Mouse (Mus musculus): ENCODE measurements at regions not wholly inside any gene's neighbourhood (a gene's known extent, or its start where the extent isn't known, plus 50 kb on each side); places are given as distances from the start of the nearest gene placed in this dataset.
"Not testable (repeated sequence)": the region's sequence is repeated elsewhere in the genome, so short reads cannot be mapped to it uniquely, and the experiment has no call there.

DNA sequence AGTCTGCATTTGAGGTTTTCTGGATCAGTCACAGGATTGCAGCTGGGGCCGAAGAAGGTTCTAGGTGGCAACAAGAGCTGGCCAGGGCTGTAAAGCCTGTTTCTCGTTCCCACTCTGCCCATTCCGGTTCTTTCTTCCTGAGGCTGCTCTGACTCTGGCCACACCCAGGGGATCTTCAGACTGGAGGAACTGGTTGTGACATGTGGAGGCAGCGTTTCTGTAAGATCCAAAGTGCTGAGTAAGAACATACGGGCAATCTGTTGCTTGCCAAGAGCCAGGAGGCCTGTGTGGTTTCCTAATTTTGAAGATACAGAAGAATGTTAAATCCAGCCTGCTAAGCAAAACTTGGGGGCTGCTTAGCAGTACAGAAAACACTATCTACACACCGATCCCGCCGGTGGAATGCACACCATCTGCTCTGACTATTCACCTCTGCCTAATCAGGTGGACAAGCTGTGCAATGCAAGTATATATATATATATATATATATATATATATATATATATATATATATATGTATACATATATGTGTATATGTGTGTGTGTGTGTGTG lies 99.3 kb upstream of the Bmp2k start:
- DNase-seq = no peak

DNA sequence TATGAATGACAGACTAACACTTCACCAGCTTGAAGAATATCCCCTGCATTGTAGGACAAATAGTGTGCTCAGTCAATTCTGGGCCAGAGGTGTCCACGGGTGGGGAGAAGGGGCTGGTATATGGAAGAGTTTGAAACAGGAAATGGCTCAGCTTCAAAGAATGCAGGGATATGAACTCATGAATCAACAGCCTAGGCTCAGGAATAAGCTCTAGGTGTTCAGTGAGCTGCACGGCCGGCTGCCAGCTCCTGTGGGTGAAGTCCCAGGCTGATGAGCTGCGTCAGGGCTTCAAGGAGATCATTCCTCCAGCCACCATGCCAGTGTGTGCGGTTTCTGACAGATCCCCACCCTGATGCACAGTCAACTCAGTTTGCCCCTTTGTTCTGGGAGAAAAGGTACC lies 98.8 kb upstream of the Bmp2k start:
- no peak for DNase-seq

DNA sequence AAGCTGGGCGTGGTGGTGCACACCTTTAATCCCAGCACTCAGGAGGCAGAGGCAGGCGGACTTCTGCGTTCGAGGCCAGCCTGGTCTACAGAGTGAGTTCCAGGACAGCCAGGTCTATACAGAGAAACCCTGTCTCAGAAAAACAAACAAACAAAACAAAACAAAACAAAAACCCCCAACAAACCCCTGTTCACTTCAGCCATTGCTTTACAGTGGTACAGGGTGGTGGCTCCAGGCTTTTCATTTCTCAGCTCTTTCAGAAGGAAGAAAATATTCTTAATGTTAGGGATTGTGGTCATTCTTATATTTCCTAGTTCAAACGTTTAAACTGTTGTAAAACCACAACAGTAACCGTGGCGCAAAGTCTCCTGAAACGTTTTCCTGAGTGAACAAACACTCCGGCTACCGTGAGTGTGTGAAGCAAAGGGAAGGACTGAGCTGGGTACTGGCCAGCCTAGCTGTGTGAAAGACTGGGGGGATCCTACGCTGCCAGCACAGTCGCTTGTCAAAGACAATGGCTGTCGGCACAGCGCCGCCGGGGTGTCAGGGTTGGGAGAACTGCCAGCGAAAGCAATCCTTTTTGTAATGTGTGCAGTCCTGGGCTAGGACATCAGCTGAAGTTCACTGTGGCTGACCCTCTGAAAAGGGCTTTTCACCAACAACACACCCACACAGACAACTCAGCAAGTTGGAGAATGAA lies 91.8 kb upstream of the Bmp2k start:
- DNase-seq = no peak

DNA sequence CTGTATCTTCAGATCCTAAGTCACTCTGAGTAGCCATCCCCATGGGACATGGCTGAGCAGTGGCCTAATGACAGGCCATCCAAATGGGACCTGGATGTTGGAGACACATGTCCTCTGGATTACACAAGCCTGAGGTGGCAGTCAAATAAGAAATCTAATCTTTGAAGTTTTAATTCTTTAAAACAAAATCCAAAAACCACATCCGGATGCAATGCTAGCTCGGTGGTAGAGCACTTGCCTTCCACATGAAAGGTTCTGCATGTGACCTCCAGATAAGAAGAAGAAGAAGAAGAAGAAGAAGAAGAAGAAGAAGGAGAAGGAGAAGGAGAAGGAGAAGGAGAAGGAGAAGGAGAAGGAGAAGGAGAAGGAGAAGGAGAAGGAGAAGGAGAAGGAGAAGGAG lies 89.1 kb upstream of the Bmp2k start:
- DNase-seq = not testable (repeated sequence)

DNA sequence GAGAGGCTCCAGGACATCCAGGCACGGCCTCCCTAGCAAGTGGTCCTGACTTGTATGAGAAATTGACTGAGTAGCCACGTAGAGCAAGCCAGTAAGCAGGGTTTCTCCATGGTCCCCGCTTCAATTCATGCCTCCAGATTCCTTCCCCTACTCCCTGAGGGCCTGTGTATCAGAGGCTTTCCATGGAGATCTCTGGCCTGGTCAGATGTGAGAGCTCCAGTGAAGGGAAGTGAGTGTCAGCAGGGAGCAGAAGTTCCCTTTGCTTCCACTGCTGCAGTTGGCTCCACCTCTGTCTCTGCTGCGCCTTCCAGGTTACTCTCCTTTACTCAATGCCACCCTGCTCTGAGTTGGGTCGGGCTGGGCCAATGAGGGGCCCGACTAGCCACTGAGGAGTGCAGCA lies 88.3 kb upstream of the Bmp2k start:
- DNase-seq = no peak

DNA sequence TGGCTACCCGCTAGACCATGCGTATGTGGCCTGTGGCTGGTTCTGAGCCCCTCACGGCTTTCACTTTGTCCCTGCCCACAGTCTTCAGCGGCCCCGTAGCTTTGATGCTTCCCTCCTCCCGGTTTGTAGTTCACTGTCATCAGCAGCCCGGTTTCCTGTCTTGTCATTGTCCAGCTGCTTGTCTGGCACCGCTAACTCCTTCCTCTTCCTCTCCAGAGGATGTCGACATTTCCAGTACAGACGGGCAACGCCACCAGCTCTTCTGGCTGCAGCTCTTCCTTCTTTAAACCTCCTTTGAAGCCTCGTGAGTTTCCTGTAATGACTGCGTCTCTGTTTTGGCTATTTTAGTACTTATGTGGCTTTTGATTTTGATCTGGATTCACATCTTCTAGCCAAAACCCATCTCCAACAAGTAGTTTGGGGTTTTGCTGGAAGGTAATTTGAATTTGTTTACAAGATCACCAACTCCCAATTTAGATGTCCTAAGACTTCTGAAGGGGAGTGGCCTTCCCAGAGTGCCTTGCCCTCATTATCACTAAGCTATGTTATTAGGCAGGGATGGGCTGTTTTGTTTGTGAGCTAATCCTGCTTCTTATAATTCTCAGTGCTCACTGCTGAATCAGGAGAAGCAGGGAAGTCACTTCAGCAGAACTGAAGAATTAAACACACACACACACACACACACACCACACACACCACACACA lies 85.8 kb upstream of the Bmp2k start:
- DNase-seq = peak; percentile 47

DNA sequence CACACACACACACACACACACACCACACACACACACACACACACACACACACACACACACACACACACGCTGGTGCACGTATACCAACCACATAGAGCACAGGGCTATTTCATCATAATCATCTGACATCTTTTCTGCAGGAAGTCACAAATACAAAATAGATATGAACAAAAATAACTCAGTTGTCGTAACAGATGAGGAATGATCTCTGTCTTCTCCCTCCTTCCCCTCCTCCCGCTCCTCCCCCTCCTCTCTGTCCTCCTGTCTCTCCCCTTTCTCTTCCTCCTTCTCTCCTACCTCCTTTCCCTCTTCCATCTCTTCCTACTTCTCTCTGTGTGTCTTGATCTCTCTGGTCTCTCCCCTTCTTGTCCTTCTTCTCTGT lies 85.2 kb upstream of the Bmp2k start:
- no peak for DNase-seq

DNA sequence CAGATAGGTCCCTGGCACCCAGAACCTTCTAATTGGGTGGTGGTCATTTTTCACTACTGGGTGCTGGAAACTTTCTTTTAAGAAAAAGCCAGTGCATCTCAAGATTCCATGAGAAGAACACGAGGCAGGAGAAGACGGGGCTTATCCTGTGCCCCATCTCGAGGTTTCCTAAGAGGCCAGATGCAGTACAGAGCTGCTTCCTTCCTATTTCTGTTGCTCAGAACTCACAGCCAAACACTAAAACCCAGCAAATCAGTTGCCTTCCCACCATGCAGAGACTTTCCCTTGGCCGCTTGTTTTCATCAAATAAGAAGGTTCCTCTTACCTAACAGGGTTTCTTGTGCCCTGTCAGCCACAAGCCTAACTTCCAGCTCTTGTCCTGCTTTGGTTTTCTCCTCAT lies 84.7 kb upstream of the Bmp2k start:
- DNase-seq = no peak

DNA sequence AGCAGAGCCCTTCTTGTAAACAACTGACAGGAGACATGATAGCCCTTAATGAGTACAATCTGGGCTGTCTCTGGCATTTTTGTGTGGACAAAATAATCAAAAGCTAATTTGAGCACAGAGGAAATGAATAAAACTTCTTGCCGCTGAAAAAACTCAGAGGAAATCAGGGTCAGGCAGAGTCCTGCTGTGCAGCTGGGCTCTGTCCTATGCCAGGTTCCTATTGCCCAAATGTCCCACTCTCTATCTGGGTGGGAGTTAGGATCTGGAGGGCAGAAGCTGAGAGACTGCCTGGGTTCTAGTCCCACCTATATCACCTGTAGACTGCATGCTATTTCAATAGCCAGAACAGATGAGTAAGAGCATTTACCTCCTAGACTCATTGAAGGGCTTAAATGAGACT lies 83.8 kb upstream of the Bmp2k start:
- DNase-seq = no peak

DNA sequence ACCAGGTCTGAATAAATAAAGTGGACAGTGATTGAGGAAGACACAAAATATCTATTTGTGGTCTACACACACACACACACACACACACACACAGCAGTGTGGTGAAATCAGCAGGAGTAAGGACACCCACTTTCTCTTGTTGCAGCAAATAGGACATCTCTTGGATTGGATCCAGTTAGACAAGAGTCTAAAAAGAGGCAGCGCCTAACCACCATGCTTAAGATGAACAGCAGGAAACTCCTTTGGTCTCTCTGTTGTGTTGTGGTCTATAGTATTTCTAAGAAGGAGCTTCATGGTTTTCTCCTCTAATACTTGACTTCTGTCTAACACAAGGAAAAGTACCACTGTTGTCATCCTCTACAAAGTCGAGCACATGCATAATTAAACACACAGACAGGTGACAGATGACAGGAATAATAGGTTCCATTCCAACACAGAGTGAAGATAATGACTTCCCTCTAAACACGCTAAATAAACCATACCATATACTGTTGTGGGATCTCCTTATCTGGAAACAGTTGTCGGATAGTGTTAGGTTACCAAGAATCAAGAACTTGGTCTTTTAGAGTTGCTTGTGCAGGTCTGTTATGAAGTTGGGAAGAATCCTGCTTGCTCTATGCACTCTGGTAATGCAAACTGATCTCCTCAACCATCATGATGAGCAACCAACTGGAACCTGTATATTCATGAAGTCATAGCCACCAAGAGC lies 82.6 kb upstream of the Bmp2k start:
- no peak for DNase-seq

DNA sequence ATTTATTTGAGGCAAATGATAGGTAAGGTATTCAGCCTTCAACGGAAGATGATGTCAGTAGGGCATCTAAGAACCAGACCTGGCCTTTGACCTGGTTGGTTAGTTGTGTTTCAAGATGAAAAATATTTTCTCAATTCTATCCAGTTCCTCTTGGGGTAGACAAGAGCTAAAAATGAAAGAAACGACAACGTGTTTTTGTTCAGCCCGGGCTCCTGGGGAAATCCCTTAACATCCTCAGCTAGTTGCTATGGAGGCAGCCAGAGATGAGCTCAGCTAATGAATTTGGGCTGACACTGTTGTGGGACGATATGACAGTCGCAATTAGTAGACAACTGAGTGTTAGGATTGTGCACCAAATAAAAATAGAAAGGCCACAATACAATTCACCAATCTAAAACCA lies 80.6 kb upstream of the Bmp2k start:
- DNase-seq = no peak

DNA sequence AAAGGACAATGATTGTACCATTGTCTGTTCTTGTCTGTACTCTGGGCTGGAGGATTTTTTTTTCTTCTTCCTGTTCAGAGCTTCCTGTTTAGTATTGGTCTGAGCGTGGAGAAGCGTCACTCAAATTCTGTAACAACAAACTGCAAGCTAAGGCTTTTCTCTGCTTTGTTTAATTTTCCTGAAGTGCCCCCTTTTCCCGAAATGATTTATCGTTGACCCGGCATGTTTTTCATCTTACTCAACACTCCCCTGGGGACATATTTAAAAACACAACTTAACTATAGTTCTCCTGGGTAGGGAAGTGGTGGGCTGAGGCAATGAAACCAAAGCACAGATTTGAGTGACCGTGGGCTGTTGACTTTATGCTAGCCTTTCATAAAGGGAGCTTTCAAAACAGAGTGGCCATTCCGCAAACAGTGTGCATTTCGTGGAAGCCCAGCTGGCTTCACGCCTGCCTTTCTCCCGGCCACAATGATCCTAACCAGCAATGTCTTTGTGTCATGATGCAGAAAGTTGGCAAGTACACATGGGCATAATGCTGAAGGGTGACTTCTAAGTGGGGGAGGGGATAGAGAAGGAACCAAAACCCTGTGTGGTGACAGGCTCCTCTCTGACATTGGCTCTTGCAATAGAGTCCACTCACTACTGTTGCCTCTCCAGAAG lies 79.8 kb upstream of the Bmp2k start:
- DNase-seq = no peak

DNA sequence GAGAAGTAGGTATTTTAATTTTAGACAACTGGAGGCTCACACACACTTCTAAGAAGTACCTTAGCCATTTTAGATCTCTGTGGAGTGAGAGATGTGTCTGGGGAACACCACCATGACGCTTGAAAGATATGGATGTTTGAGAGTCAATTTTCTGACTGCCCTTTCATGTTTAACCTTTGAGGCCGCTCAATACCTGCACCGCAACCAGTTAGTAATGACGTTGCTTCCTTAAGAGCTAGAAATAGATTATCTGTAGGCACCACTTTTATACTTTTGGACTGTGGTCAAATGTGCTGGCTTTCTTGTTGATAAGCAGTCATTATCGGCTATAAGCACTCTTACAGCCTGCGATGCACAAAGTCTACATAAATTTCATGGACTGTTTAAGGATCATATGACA lies 78.3 kb upstream of the Bmp2k start:
- no peak for DNase-seq

DNA sequence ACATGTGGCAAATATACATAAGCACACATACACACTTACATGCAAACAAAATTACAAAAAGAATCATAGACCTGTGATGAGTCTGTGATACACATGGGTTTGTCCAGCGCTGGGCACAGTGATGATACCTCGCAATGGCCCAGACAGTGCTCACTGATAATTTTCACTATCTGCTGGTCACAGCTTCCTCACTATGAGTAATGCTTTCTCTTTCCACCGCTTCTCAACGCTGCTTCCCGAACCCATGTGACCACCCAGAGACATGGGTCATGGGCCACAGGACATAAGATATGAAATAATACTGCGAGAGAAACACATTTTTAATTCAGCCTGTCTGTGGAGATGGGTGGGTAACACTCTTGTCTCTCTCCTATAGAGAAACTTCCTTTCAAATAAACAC lies 76.5 kb upstream of the Bmp2k start:
- DNase-seq = no peak

DNA sequence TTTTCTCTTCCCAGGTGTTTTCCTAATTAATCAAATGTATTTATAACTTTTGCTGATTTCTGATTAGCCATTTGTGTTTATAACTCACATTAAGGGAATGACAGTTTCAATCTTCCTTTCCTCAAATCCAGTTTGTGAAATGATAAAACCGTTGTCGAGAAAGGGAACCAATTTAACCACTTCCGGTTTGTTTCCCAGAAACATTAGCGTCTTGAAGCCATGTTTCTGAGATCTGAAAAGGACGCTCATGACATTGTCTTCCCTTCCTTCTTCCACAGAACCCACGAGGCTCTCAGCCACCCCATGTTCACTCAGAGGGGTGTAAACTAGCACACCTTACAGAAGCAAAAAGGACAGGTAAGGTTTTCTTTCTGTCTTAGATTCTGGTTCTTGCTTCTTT lies 76.0 kb upstream of the Bmp2k start:
- no peak for DNase-seq

DNA sequence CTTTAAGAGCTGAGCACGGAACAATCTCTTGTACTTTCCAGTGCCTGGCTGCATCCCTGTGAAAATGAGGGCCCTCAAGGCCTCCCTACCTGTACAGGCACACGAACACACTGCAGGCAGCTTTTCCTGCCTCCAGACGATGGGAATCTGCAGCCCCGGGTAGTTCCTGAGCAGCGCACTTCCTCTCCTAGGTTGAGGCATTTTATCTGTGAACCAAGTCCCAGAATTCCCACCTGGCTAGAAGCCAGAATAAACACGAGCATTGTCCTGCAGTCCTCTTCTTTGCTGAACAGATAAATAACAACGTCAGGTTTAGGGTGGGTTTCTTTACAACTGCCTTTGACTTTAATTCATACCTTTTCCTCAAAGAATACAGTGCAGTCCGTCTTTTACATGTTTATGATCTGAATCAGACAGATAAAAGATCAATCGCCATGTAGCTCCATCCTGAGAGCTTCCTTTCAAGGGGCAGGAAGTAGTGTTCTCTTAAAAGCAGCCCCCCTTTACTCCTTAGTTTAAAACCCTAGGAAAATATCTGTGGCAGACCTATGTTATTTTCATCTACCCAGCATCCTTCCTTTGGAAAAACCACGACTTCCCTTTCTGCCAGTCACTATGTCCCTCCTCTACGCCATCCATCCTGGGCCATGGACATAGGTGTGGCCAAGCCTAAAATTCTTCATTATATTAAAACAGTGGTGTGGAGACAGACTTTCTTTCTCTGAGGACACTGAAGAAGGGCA lies 75.3 kb upstream of the Bmp2k start:
- peak; percentile 34 for DNase-seq

DNA sequence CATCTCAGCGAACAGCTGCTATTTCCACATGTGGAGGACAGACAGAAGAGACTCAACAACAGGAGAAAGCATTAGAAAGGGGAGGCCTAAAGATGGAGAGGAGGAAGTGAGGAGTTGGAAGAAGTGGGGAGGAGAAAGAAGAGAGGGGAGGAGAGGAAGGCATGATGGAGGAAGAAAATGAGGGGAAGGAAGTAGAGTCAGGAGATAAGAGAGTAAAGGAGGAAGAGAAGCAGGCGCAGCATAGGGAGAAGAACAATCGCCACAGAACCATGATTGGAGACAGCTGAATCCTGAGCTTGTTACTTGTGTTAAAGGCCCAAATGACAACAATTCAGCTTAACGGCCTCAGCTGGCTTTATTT lies 74.8 kb upstream of the Bmp2k start:
- no peak for DNase-seq

DNA sequence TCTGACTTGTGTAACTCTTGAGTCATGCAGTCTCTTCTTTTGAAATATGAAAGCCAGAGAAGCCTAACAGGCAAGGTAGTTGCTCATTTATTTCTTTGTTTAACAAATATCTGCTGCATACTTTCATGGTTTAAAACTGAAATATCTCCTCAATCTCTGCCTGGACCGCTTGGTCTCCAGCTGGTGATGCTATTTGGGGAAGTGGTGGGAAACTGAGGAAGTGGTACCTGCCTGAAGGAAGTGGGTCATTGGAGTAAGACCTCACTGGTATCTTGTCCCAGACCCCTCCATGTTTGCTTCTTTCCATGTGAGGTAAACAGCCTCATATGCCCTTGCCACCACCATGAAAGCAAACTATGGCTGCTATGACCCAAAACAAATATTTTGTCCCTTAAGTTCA lies 74.0 kb upstream of the Bmp2k start:
- no peak for DNase-seq

DNA sequence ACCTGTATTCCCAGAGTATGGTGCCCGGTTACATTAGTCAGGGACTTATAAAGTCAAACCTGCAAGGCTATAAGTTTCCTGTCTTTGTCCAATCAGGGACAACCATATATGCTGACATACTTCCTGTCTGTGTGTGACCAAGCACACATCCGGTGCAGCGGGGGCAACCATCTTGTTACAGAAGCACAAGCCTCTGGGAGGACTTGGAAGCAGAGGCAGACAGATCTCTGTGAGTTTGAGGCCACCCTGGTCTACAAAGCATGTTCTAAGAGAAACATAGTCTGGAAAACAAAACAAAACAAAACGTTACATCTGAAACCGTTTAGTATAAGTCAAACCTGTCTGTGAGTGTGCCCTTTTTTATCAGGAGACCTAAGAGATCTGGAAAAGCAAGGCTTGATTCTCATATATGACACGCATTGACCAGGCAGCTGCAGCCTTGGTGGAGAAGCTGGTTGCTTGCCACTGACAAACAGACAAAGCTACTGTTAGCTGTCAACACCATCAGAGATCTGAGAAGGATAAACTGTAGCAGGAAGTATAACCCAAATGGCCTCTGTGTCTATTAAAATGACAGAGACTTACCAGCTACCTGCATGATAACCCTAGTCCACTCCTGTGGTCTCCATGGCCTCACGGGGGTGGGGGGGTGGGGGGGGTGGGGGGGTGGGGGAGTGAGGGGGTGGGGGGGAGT lies 72.6 kb upstream of the Bmp2k start:
- no peak for DNase-seq

DNA sequence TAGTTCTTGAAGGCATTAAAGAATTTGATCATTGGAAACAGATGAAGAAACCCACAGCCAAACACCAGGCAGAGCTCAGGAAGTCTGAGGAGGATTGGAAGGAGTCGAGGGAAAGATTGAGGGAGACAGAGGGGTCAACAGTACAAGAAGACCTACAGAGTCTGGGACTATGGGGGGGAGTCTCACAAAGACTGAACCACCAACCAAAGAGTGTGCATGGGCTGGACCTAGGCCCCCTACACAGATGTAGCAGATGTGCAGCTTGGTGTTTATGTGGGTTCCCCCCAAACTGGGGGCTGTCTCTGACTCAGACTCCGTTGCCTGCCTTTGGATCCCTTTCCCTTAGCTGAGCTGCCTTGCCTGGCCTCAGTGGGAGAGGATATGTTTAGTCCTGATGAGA lies 71.5 kb upstream of the Bmp2k start:
- no peak for DNase-seq

DNA sequence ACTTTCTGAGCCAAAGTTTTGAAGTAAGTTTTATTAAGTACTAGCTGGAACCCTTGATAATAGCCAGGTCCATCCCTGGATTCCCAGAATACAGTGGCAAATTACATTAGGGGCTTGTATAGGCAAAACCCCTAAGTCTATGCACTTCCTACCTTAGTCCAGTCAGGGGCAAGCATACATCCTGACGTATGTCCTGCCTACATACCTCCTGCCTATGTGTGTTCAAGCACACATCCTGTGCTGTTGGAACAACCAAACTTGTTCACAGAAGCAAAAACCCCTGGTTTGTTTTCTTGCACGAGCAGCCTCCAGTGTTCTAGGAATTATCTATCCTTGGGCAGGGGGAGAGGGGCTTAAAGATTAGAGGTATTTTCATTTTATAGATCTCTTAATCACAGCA lies 66.4 kb upstream of the Bmp2k start:
- no peak for DNase-seq

DNA sequence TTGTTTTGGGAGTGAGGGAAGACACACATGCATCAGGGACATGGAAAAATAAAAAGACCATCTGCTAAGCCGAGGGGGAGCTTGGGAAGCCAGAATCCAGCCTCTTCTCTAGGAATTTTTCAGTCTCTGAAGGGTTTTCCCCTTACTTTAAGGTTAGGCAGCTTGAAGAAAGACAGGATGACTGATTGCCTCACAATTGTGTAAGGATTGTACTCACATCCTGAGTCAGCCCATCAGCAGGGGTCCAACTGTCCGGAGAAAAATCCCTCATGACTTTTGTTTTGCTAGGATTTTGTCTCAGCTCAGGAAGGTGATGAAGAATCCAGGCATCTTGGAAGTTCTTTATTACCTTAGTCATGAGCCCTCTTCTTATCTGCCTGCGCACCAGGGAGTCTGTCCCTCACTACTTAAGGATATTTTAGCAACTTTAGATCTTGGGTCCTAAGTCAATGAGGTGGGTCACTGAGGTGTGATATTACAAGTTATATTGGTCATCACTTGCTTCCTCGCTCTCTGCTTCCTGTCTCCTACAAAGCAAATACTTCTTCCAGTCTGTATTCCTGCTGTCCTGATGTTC lies 65.8 kb upstream of the Bmp2k start:
- no peak for DNase-seq

Measured in kidney, adult 18-20 months (tissue).